Mouse (Mus musculus) cerebellum, adult 2 months (tissue): ENCODE results near the gene Pdlim7.

Source experiments
- CTCF ChIP-seq: fragments of 200-500 bp; IDR thresholded peaks from 2 replicates; pipeline ENCODE4 v1.5.1; 2011; ENCODE audit warnings: low read depth, mild to moderate bottlenecking, control low read depth, low read length, moderate library complexity, borderline replicate concordance; ENCODE audit not compliant: insufficient read depth
- POLR2A ChIP-seq: fragments of 200-500 bp; IDR thresholded peaks from 2 replicates; pipeline ENCODE4 v1.6.1; 2011; ENCODE audit warnings: low read length, control low read depth, borderline replicate concordance; ENCODE audit not compliant: insufficient read depth

- no peak for TF ChIP-seq POLR2A
- TF ChIP-seq CTCF: no peak
These were observed 7.7 kb downstream of the Pdlim7 start for GRCm38 (mm10) chr13:55505810-55506209.
